Mouse (Mus musculus): ENCODE data around the gene Hfe.
"Not testable (repeated sequence)": the region's sequence is repeated elsewhere in the genome, so short reads cannot be mapped to it uniquely, and the experiment has no call there.

The Hfe gene

GRCm38 (mm10) chr13:23744421-23745380 lies 34.0 kb upstream of the Hfe start:
- no peak for DNase-seq (ENCODE audit: low read depth)

GRCm38 (mm10) chr13:23743963-23744362 lies 33.3 kb upstream of the Hfe start:
- no peak for DNase-seq (ENCODE audit: low read depth)

- DNase-seq (ENCODE audit: low read depth) = no peak
Measured at GRCm38 (mm10) chr13:23743215-23743614, 32.6 kb upstream of the Hfe start.

GRCm38 (mm10) chr13:23742007-23742406 lies 31.4 kb upstream of the Hfe start:
- DNase-seq (ENCODE audit: low read depth) = no peak

- DNase-seq (ENCODE audit: low read depth) = peak; percentile 15
Measured at GRCm38 (mm10) chr13:23740910-23741309, 30.3 kb upstream of the Hfe start.

GRCm38 (mm10) chr13:23740256-23740840 lies 29.7 kb upstream of the Hfe start:
- DNase-seq (ENCODE audit: low read depth) = peak; percentile 15

GRCm38 (mm10) chr13:23739922-23740252 lies 29.2 kb upstream of the Hfe start:
- DNase-seq (ENCODE audit: low read depth) = no peak

GRCm38 (mm10) chr13:23739069-23739921 lies 28.6 kb upstream of the Hfe start:
- peak; percentile 90 for DNase-seq (ENCODE audit: low read depth)

- DNase-seq (ENCODE audit: low read depth) = peak; percentile 83
Measured at GRCm38 (mm10) chr13:23738677-23739068, 28.0 kb upstream of the Hfe start, which contains the start of gene Hist1h1c. Gene Hist1h1c, plus strand, starts transcription at chr13:23738808.

- DNase-seq (ENCODE audit: low read depth) = peak; percentile 23
Measured at GRCm38 (mm10) chr13:23738041-23738440, 27.4 kb upstream of the Hfe start.

GRCm38 (mm10) chr13:23737091-23737490 lies 26.4 kb upstream of the Hfe start:
- no peak for DNase-seq (ENCODE audit: low read depth)

GRCm38 (mm10) chr13:23732156-23732804 lies 21.6 kb upstream of the Hfe start:
- DNase-seq (ENCODE audit: low read depth) = peak; percentile 32

GRCm38 (mm10) chr13:23730479-23730878 lies 19.8 kb upstream of the Hfe start:
- DNase-seq (ENCODE audit: low read depth) = no peak

- DNase-seq (ENCODE audit: low read depth) = no peak
Measured at GRCm38 (mm10) chr13:23729706-23730105, 19.1 kb upstream of the Hfe start.

GRCm38 (mm10) chr13:23729192-23729525 lies 18.5 kb upstream of the Hfe start:
- no peak for DNase-seq (ENCODE audit: low read depth)

- DNase-seq (ENCODE audit: low read depth) = no peak
Measured at GRCm38 (mm10) chr13:23728472-23729191, 18.0 kb upstream of the Hfe start.

- DNase-seq (ENCODE audit: low read depth) = no peak
Measured at GRCm38 (mm10) chr13:23725213-23725612, 14.6 kb upstream of the Hfe start.

GRCm38 (mm10) chr13:23724239-23724638 lies 13.6 kb upstream of the Hfe start:
- no peak for DNase-seq (ENCODE audit: low read depth)

GRCm38 (mm10) chr13:23717593-23718245 lies 7.1 kb upstream of the Hfe start:
- not testable (repeated sequence) for DNase-seq (ENCODE audit: low read depth)

GRCm38 (mm10) chr13:23717176-23717575 lies 6.5 kb upstream of the Hfe start:
- no peak for DNase-seq (ENCODE audit: low read depth)

All from c-Kit-positive CD71-positive TER-119-negative erythroid progenitor cells, embryonic 14.5 days (primary cell).